Mouse (Mus musculus) cerebellum, postnatal 10 days (tissue): ENCODE data around the gene Ascl2.

Experiments used
- DNase-seq, 2 experiments: peaks; one replicate each; pipeline ENCODE4 v3.0.0; 2021; ENCODE audit warnings: mixed read lengths in 2 of 2

Ascl2 gene

GRCm38 (mm10) chr7:142997403-142998150 is 28.5 kb upstream of the Ascl2 start:
- DNase-seq, result no peak

GRCm38 (mm10) chr7:142996998-142997397 is 27.9 kb upstream of the Ascl2 start:
- no peak for DNase-seq

- no peak for DNase-seq
These were observed 26.7 kb upstream of the Ascl2 start for GRCm38 (mm10) chr7:142995630-142996338.

- DNase-seq, result no peak
These were observed 25.9 kb upstream of the Ascl2 start for GRCm38 (mm10) chr7:142995004-142995403.

- no peak for DNase-seq
These were observed 18.7 kb upstream of the Ascl2 start for GRCm38 (mm10) chr7:142987718-142988117.

- no peak for DNase-seq
These were observed 16.1 kb upstream of the Ascl2 start for GRCm38 (mm10) chr7:142985146-142985545.

- no peak for DNase-seq
These were observed 12.8 kb upstream of the Ascl2 start for GRCm38 (mm10) chr7:142981908-142982307.

- peak; percentile 71 to 77 for DNase-seq
These were observed 918 bp downstream of the Ascl2 start for GRCm38 (mm10) chr7:142967884-142968808.

- peak; percentile 15 to 19 for DNase-seq
These were observed 1.6 kb downstream of the Ascl2 start for GRCm38 (mm10) chr7:142967414-142967883.

GRCm38 (mm10) chr7:142959752-142960151 is 9.3 kb downstream of the Ascl2 start:
- DNase-seq, result no peak

- DNase-seq, result no peak
These were observed 10.2 kb downstream of the Ascl2 start for GRCm38 (mm10) chr7:142958817-142959216.

- no peak for DNase-seq
These were observed 13.0 kb downstream of the Ascl2 start for GRCm38 (mm10) chr7:142956018-142956417.

GRCm38 (mm10) chr7:142949568-142949967 is 19.5 kb downstream of the Ascl2 start:
- DNase-seq, result no peak

- DNase-seq, result no peak
These were observed 31.4 kb downstream of the Ascl2 start for GRCm38 (mm10) chr7:142937631-142938030.

GRCm38 (mm10) chr7:142935708-142936107 is 33.4 kb downstream of the Ascl2 start:
- no peak for DNase-seq

- DNase-seq, result no peak
These were observed 36.6 kb downstream of the Ascl2 start for GRCm38 (mm10) chr7:142932469-142932868.

GRCm38 (mm10) chr7:142931028-142931427 is 38.0 kb downstream of the Ascl2 start, which contains the start of gene Th:
TSS of gene Th (minus strand) at chr7:142931128.
- DNase-seq, result no peak

GRCm38 (mm10) chr7:142929516-142929915 is 39.5 kb downstream of the Ascl2 start:
- DNase-seq, result no peak

- DNase-seq, result no peak
These were observed 41.8 kb downstream of the Ascl2 start for GRCm38 (mm10) chr7:142927293-142927692.

GRCm38 (mm10) chr7:142918641-142919628 is 50.1 kb downstream of the Ascl2 start:
- peak; percentile 87 to 92 for DNase-seq

GRCm38 (mm10) chr7:142917659-142918058 is 51.4 kb downstream of the Ascl2 start:
- peak in 1 of 2 experiments; percentile 28 for DNase-seq
